Mouse (Mus musculus) hindbrain, embryonic 15.5 days (tissue): ENCODE results near the gene Fgr. TPM values are rescaled to one million over a fixed set of nuclear protein-coding genes. Genes with fewer than 3 reads are reported as not detected.

Source experiments
- ATAC-seq: fragments of 200-750 bp; cut with Nextera tagmentation; 2 replicates; pipeline ENCODE4 v1.8.0; 2017; ENCODE audit warnings: low read depth, moderate number of reproducible peaks, moderate TSS enrichment; ENCODE audit not compliant: low FRiP score
- H3K27ac ChIP-seq: fragments of 300-500 bp; sonication (generic); replicated peaks from 2 replicates; pipeline ENCODE4 v1.5.1; 2015; ENCODE audit warnings: mild to moderate bottlenecking, inconsistent platforms
- H3K27me3 ChIP-seq: fragments of 300-500 bp; sonication (generic); 2 replicates; pipeline ENCODE4 v1.6.1; 2015; ENCODE audit warnings: control low read depth, inconsistent platforms
- H3K36me3 ChIP-seq: fragments of 300-500 bp; sonication (generic); 2 replicates; pipeline ENCODE4 v1.6.1; 2015; ENCODE audit warnings: control low read depth, inconsistent platforms
- H3K4me1 ChIP-seq: fragments of 300-500 bp; sonication (generic); replicated peaks from 2 replicates; pipeline ENCODE4 v1.6.1; 2015; ENCODE audit warnings: control low read depth, inconsistent platforms
- H3K4me2 ChIP-seq: fragments of 300-500 bp; sonication (generic); 2 replicates; pipeline ENCODE4 v1.6.1; 2015; ENCODE audit warnings: moderate library complexity, mild to moderate bottlenecking, inconsistent platforms
- H3K4me3 ChIP-seq: fragments of 300-500 bp; sonication (generic); 2 replicates; pipeline ENCODE4 v1.5.1; 2015; ENCODE audit warnings: mild to moderate bottlenecking, inconsistent platforms
- H3K9ac ChIP-seq: fragments of 300-500 bp; sonication (generic); 2 replicates; pipeline ENCODE4 v1.6.1; 2015; ENCODE audit warnings: inconsistent platforms
- H3K9me3 ChIP-seq: fragments of 300-500 bp; sonication (generic); 2 replicates; pipeline ENCODE4 v1.6.1; 2016; ENCODE audit warnings: control low read depth, inconsistent platforms
- WGBS: fragments of 180-500 bp; shearing (Covaris S2); methylation state at CpG from one replicate; pipeline ENCODE4 v1.1.7; 2015; 5-methylcytosine and 5-hydroxymethylcytosine counted together
- polyA plus RNA-seq: library from polyadenylated mRNA; unstranded; fragments of >200 nt; fragmentation: Nextera tagmentation; extraction: Ambion mirVana; gene quantifications from 2 replicates; pipeline ENCODE4 v1.2.1, GENCODE M21; 2015

Fgr gene
- polyA plus RNA-seq, 1 experiment from 2014 or later, result 0.21 TPM

DNA sequence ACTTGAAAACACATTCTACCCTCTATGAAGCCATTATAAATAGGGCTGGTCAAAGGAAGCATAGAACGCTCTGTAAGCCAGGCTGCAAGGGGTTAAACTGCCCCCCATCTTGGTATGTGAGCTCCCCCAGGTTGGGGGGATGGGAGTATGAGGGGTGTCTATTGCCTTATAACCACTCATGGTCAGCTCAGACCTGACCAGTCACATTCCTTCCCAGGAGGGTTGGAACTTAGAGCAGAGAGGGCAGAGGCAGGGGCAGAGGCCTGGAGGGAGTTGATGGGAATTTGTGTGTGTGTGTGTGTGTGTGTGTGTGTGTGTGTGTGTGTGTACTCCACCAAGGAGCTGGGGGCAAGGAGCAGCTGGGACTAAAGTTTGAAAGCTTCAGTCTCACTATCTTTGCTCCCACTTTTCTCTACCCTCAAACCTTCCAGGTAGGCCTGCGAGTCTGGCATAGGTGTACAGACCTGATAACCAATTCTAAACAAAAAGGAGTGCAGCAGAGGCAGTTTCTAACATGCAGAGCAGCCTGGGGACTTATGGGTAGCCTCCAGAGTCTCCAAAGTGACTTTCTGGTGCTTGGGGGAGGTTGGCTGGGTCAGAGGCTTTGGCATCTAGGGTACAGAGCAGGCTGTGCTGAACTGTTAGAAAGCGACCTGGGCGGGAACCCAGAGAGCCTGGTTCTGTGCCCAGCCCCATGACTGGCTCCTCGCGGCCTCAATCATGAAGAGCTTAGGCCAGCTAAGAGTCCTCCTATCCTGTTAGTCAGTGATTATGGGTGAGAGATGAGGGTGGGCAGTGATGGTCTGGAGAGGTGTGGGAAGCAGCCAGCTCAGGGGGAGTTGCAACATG lies 70.1 kb downstream of the Fgr start:
- 0 out of 2 replicates have a peak overlapping the region, but pooled peaks have one; percentile 15 for H3K9ac ChIP-seq
- peak overlapping the region; percentile 84 for H3K27ac ChIP-seq
- H3K4me2 ChIP-seq, result peak overlapping the region; percentile 99; the same call in 1 of the 2 replicates
- no peak for ATAC-seq
- H3K9me3 ChIP-seq, result no peaks in the 10 kb centered on the region
- H3K4me1 ChIP-seq, result peaks cover 100% of the 10 kb centered on the region
- 31% methylated on average over 6 of the region's 6 CpGs for WGBS
- no peaks in the 10 kb centered on the region for H3K27me3 ChIP-seq
- no peak overlapping the region for H3K4me3 ChIP-seq
- H3K36me3 ChIP-seq, result no peaks in the 10 kb centered on the region

DNA sequence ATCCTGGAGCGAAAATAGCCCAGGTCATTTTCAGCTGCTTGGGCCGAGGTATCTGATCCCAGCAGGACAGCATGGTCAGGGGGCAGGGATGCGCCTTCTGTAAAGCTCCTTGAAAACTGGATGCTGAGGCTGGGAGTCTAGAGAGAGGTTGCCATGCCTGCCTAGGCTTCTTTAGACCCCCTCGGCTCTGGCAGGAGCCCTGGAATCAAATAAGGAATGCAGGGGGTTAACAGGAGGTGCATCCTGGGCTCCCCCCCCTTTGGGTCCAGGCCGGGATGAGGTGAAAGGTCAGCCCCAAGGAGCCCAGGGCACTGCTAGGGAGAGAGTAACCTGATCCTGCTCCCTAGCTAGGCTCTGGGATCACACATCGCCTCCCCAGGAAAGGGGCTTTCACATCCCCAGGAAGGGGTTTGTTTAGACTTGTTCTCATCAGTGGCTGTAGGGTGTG lies 70.8 kb downstream of the Fgr start:
- peaks cover 100% of the 10 kb centered on the region for H3K4me1 ChIP-seq
- 0 out of 2 replicates have a peak overlapping the region, but pooled peaks have one; percentile 1 for H3K9ac ChIP-seq
- 24% methylated on average over 6 of the region's 6 CpGs for WGBS
- H3K27ac ChIP-seq, result peak overlapping the region; percentile 84; the same call in 1 of the 2 replicates
- ATAC-seq, result no peak
- no peak overlapping the region for H3K4me2 ChIP-seq
- H3K27me3 ChIP-seq, result no peaks in the 10 kb centered on the region
- no peaks in the 10 kb centered on the region for H3K9me3 ChIP-seq
- no peak overlapping the region for H3K4me3 ChIP-seq
- no peaks in the 10 kb centered on the region for H3K36me3 ChIP-seq

DNA sequence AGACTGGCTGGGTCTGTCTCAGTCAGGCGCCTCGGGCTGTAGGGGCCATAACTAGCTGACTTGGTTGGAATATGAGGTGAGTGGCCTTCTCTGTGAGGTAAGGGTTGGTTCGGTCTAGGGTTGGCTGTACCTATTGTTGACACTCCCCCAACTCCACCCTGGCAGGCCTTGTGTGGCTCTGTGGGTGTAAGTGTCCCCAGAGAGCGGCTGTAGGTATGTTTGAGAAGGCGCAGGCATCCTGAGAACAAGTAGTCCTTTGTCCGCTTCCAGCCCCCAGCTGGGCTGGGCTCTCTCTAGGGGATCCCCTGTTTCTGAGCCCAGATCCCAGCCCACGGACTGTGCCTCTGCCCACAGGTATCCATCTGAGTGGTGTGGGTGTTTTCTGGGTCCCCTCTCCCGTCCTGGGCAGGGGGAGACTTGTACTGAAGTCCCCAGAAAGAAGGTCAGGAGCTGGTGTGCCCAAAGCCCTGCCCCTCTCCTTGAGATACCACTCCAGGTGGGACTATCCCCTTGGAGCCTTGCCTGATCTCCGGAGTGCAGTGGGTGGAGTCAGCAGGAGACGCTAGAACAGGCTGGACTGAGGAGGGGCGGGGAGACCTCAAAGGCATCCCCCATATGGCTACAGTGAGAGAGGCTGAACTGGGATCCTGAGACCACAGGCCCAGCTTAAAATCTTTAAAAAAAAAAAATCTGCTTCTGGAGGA lies 72.0 kb downstream of the Fgr start:
- ATAC-seq, result no peak
- Histone ChIP-seq H3K9ac (0 out of 2 replicates have a peak overlapping the region, but pooled peaks have one; percentile 11), H3K36me3 (no peaks in the 10 kb centered on the region), H3K4me1 (peaks cover 100% of the 10 kb centered on the region), H3K9me3 (no peaks in the 10 kb centered on the region), H3K4me3 (no peak overlapping the region), H3K27me3 (no peaks in the 10 kb centered on the region), H3K27ac (peak overlapping the region; percentile 87), H3K4me2 (peak overlapping the region; percentile 4; the same call in 1 of the 2 replicates)
- WGBS, result 35% methylated on average over 11 of the region's 11 CpGs

DNA sequence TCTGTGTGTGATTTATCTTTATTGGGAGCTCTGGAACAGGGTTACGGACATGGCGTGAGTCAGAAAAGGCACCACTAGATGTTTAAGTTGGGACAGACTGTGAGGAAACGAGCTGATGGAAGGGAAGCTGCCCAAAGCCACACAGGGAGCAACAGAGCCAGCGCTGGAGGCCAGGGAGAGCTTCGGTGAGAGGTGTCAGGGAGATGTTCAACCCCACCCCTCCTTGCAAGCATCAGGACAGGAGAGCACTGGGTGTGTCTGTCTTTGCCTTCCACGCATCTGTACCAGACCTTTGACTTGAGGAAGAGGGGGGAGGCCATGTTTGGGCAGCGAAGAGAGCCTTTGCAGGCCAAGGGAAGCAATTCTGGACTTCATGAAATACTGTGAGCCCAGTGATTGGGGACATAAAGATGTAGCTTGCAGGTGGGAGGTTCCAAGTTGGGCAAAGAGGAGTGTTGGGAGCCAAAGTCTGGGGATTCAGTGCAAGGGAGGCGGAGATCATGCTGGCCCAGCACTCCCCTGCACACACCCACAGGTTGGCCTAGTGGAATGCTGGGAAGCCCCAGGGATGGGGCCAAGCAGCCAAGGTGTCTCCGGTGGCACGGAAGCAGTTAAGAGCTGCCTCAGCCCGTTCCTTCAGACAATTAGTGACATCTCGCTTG lies 72.9 kb downstream of the Fgr start:
- Histone ChIP-seq H3K27ac (peak overlapping the region; percentile 87), H3K4me3 (no peak overlapping the region), H3K9me3 (no peaks in the 10 kb centered on the region), H3K36me3 (no peaks in the 10 kb centered on the region), H3K9ac (peak overlapping the region; percentile 32), H3K4me1 (peaks cover 100% of the 10 kb centered on the region), H3K4me2 (peak overlapping the region; percentile 41), H3K27me3 (no peaks in the 10 kb centered on the region)
- 0 out of 2 replicates have a peak, but pooled peaks have one; percentile 0 for ATAC-seq
- 20% methylated on average over 12 of the region's 12 CpGs for WGBS

DNA sequence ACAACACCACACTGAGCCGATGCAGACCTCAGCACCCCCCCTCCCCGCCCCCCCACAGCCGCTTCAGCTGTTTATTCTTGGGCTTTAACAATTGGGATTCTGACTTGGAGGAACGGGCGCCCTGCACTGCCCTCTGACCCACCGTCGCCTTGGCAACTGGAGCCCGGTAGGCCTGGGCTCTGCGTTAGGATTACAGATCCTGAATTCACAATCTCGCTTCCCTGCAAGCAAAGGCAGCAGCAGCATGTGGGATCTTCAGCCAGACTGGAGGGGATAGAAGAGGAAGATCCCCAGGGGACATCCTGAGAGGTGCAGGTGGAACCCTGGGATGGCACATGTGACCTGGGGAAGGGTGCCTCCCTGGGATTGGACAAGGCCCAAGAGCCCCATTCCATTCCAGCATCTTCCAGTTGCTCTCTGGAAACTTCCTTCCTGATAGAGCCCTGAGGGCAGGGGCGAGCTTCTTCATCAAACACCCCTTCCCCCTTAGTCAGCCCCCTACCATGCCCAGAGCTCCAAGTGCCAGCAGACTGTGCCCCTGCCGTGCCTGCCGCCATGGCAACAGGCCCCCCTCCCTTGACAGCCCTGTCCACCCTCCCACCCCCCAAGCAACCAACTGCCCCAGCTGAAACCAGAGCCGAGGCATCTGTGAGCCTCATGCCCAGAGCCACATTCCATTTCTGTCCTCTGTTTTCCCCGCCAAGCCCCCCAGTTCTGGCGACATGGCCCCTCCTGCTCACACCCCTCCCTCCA lies 73.6 kb downstream of the Fgr start:
- 0 out of 2 replicates have a peak, but pooled peaks have one; percentile 7 for ATAC-seq
- H3K9me3 ChIP-seq, result no peaks in the 10 kb centered on the region
- H3K9ac ChIP-seq, result peak overlapping the region; percentile 32; the same call in 1 of the 2 replicates
- H3K4me3 ChIP-seq, result no peak overlapping the region
- H3K27me3 ChIP-seq, result no peaks in the 10 kb centered on the region
- H3K4me2 ChIP-seq, result peak overlapping the region; percentile 41
- H3K36me3 ChIP-seq, result no peaks in the 10 kb centered on the region
- H3K27ac ChIP-seq, result peak overlapping the region; percentile 87
- 4% methylated on average over 16 of the region's 16 CpGs for WGBS
- H3K4me1 ChIP-seq, result peaks cover 100% of the 10 kb centered on the region

DNA sequence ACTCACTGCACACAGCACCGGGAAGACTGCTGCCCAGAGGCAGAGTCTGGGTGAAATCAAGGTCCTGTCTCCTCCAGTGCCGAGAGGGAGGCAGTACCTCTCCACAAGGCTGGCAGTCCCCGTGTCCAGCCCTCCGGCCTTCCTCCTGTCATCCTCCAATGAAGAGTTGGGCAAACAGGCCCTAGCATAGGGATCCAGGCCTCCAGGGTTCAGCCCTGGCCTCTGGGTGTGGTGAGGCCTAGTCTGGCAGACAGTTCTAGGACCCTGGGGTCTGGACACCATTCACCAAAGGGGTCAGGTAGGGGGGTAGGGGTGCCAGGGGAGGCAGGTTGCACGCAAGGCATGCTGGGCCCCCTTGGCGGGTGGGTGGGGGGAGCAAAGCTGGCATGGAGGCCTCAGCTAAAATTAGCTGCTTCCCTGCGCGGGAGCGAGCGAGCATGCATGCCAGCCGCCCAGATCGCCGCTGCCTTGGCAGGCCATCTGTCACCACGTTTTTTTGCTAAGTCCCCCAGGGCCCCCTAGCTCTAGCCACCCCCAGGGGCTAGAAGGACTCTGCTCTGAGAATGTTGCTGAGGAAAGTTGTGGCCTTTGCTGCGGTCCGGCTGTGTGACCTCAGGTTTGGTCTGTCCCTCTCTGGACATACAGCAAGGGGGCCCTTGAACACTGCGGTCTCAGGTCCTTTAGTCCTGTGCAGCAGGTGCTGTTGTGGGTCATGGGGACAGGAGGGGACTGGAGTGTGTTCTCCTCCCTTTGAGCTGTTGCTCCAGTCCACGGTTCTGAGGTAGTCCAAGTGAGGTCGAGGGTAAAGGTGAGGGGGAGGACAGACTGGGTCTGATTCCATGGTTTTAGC lies 75.4 kb downstream of the Fgr start:
- Histone ChIP-seq H3K9me3 (no peaks in the 10 kb centered on the region), H3K4me3 (no peak overlapping the region), H3K27me3 (no peaks in the 10 kb centered on the region), H3K36me3 (no peaks in the 10 kb centered on the region), H3K9ac (no peak overlapping the region), H3K4me1 (peaks cover 96% of the 10 kb centered on the region), H3K27ac (peak overlapping the region; percentile 87), H3K4me2 (peak overlapping the region; percentile 11; the same call in 1 of the 2 replicates)
- no peak for ATAC-seq
- WGBS, result 40% methylated on average over 19 of the region's 19 CpGs

DNA sequence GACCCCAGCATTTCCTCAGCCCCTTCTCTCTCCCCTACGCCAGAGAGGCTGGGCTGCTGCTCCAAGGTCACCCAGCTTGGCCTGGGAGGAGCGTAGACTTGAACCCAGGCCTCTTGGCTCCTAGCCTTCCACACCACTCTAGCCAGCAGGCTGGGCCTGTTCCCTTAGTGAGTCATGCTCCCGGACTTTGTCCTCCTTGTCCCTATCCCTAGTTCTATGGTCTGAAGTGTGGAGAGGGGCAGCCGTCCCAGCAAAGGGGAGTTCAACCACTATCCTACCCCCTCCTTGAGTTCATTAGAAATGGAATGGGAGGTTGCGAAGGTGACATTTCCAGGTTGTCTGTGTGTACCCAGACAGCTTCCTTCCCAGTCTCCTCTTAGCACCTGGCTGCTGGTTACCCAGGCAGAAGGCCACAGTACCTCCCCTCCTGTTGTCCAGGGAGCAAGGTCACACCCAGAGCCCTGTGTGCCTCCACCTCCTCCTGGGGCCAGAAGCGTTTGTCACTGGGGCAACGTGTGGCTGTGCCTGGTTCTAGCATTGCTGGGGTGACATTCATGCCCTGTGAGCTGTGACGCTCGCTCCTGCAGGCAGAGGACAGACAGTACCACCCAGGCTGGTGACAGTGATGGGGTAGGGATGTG lies 76.4 kb downstream of the Fgr start:
- ATAC-seq, result no peak
- 66% methylated on average over 9 of the region's 9 CpGs for WGBS
- Histone ChIP-seq H3K9ac (0 out of 2 replicates have a peak overlapping the region, but pooled peaks have one; percentile 9), H3K4me3 (no peak overlapping the region), H3K27me3 (no peaks in the 10 kb centered on the region), H3K4me1 (peaks cover 88% of the 10 kb centered on the region), H3K27ac (peak overlapping the region; percentile 87), H3K9me3 (no peaks in the 10 kb centered on the region), H3K4me2 (no peak overlapping the region), H3K36me3 (no peaks in the 10 kb centered on the region)

DNA sequence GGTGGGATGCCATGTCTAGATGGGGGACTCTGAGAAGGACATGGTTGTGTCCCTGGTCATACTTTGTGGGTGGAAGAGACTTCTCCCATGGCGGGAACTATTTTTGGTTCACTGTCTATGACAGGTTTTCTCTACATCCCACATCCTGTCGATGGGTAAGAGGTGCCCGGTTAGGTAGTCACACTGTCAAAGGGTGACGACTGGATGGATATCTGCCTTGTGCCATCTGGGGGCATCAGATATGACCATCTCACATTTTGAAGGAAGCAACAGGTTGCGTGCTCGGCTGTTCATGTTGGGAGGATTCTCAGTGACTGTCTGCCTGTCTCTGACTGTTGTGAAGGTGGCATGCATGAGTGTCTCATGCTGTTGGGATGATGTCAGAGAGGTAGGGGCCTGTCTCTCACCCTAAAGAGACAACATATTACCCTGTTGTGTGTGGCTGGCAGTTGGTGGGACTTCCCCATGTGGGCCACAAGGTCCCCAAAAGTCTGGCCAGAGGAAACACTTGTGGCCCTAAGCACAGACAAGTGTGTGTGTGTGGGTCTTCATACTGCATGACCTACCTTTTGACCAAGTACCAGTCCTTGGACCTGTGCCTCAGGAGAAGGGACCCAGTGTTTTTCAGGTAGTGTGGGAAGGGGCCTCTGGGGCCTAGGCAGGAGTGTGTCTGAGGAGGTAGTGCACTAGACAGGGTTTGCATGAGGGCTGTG lies 77.1 kb downstream of the Fgr start:
- H3K27me3 ChIP-seq, result no peaks in the 10 kb centered on the region
- no peak for ATAC-seq
- no peak overlapping the region for H3K4me3 ChIP-seq
- 0 out of 2 replicates have a peak overlapping the region, but pooled peaks have one; percentile 15 for H3K9ac ChIP-seq
- H3K4me2 ChIP-seq, result no peak overlapping the region
- peaks cover 88% of the 10 kb centered on the region for H3K4me1 ChIP-seq
- no peaks in the 10 kb centered on the region for H3K36me3 ChIP-seq
- H3K27ac ChIP-seq, result peak overlapping the region; percentile 87
- 88% methylated on average over 6 of the region's 6 CpGs for WGBS
- H3K9me3 ChIP-seq, result no peaks in the 10 kb centered on the region

DNA sequence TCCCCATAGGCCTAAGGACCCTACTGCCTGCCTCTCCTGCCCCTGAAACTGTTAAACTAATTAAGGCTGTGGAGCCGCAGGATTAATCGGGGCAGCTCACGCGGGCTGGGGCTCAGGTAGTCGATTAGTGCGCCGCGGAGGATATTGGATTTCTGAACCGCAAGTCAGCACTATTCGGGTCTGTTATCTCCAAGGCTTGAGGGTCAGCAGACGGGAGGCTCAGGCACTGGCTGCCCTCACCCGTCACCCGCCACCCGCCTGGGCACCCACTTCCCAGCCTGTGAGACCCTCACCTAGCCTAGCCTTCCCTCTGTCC lies 77.6 kb downstream of the Fgr start:
- peak overlapping the region; percentile 71 for H3K27ac ChIP-seq
- 43% methylated on average over 14 of the region's 14 CpGs for whole genome bisulfite sequencing
- no peaks in the 10 kb centered on the region for H3K36me3 ChIP-seq
- no peak overlapping the region for H3K4me2 ChIP-seq
- no peaks in the 10 kb centered on the region for H3K27me3 ChIP-seq
- no peak overlapping the region for H3K4me3 ChIP-seq
- 0 out of 2 replicates have a peak overlapping the region, but pooled peaks have one; percentile 15 for H3K9ac ChIP-seq
- H3K9me3 ChIP-seq, result no peaks in the 10 kb centered on the region
- H3K4me1 ChIP-seq, result peaks cover 88% of the 10 kb centered on the region
- no peak for ATAC-seq
